Mouse (Mus musculus) intestine, embryonic 14.5 days (tissue): ENCODE results near the gene Kmt2e. TPM values are rescaled to one million over a fixed set of nuclear protein-coding genes. Genes with fewer than 3 reads are reported as not detected.

Experiments
- ATAC-seq: fragments of 200-750 bp; cut with Nextera tagmentation; replicated peaks from 2 replicates; pipeline ENCODE4 v1.8.0; 2017; ENCODE audit warnings: low read depth, moderate number of reproducible peaks, moderate TSS enrichment, moderate library complexity; ENCODE audit not compliant: low FRiP score, low TSS enrichment
- DNase-seq: peaks from one replicate; pipeline ENCODE4 v3.0.0-alpha.2; 2018; ENCODE audit warnings: low spot score
- H3K27ac ChIP-seq: fragments of 300-500 bp; sonication (generic); 2 replicates; pipeline ENCODE4 v1.5.1; 2014; ENCODE audit warnings: low read depth, mild to moderate bottlenecking, control low read depth
- H3K27me3 ChIP-seq: fragments of 300-500 bp; sonication (generic); replicated peaks from 2 replicates; pipeline ENCODE4 v1.6.1; 2014; ENCODE audit warnings: low read length, control low read depth; ENCODE audit not compliant: control insufficient read depth, insufficient read depth
- H3K36me3 ChIP-seq: fragments of 300-500 bp; sonication (generic); 2 replicates; pipeline ENCODE4 v1.6.1; 2014; ENCODE audit warnings: low read length, control low read depth; ENCODE audit not compliant: control insufficient read depth, insufficient read depth
- H3K4me1 ChIP-seq: fragments of 300-500 bp; sonication (generic); replicated peaks from 2 replicates; pipeline ENCODE4 v1.6.1; 2014; ENCODE audit warnings: low read length, control low read depth, mixed read lengths; ENCODE audit not compliant: control insufficient read depth, insufficient read depth
- H3K4me2 ChIP-seq: fragments of 300-500 bp; sonication (generic); 2 replicates; pipeline ENCODE4 v1.6.1; 2014; ENCODE audit warnings: low read length
- H3K4me3 ChIP-seq: fragments of 300-500 bp; sonication (generic); 2 replicates; pipeline ENCODE4 v1.5.1; 2014; ENCODE audit warnings: low read depth, low read length, control low read depth, mixed read lengths
- H3K9ac ChIP-seq: fragments of 300-500 bp; sonication (generic); 2 replicates; pipeline ENCODE4 v1.6.1; 2014; ENCODE audit warnings: mild to moderate bottlenecking, low read length
- H3K9me3 ChIP-seq: fragments of 300-500 bp; sonication (generic); 2 replicates; pipeline ENCODE4 v1.6.1; 2016; ENCODE audit warnings: low read length, control low read depth; ENCODE audit not compliant: control insufficient read depth
- WGBS: fragments of 180-500 bp; shearing (Covaris S2); extraction: QIAGEN DNeasy Blood & Tissue Kit; methylation state at CpG from one replicate; pipeline ENCODE4 v1.1.7; 2014; 5-methylcytosine and 5-hydroxymethylcytosine counted together
- polyA plus RNA-seq: library from polyadenylated mRNA; unstranded; fragments of >200 nt; fragmentation: Nextera tagmentation; extraction: Ambion mirVana; gene quantifications from 2 replicates; pipeline ENCODE4 v1.2.1, GENCODE M21; 2014

Kmt2e gene
- polyA plus RNA-seq, 1 experiment from 2014 or later, result 80.7 TPM

DNA sequence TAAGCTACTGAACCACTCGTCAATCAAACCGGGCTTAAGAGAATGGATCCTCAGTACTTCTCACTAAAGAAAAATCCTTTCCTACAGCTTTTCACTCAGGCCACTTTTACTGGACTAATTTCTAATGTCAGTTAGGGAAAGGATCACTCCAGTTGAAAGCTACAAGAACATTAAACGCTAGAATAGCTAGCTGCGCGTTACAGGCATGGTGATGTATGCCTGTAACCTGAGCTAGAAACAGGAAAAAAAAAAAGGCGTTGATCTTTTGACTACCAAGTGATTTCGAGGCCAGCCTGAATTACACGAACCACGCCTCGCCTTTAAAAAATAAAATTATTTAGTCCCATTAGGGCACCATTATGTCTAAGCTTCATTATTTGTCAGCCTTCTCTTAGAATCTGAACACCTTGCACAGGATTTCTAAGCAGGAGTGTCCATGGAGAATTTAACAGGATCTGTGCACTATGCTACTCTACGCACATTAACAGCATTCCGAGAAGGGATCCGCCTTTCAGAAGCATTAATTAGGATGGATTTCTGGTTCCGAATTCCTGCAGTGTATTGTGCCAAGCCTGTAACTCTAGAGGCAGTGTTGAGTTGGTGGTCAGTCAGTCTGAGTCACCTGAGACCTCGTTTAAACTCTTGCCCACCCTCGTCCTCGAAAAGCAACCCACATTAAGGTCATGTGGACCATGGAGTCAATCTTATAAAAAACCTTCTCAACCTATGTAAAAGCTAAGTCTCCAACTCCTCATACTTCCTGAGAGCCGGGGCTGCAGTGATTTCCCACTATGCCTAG, 15.2 kb upstream of the Kmt2e start:
- DNase-seq (peak; percentile 54), ATAC-seq (peak; percentile 14)
- peaks cover 46% of the 10 kb centered on the region for H3K4me1 ChIP-seq
- H3K9me3 ChIP-seq, result no peaks in the 10 kb centered on the region
- peak overlapping the region; percentile 88 for H3K27ac ChIP-seq
- H3K9ac ChIP-seq, result peak overlapping the region; percentile 45
- WGBS, result 3% methylated on average over 18 of the region's 18 CpGs
- peaks cover 27% of the 10 kb centered on the region for H3K36me3 ChIP-seq
- peak overlapping the region; percentile 45 for H3K4me3 ChIP-seq
- peak overlapping the region; percentile 73 for H3K4me2 ChIP-seq
- no peaks in the 10 kb centered on the region for H3K27me3 ChIP-seq

DNA sequence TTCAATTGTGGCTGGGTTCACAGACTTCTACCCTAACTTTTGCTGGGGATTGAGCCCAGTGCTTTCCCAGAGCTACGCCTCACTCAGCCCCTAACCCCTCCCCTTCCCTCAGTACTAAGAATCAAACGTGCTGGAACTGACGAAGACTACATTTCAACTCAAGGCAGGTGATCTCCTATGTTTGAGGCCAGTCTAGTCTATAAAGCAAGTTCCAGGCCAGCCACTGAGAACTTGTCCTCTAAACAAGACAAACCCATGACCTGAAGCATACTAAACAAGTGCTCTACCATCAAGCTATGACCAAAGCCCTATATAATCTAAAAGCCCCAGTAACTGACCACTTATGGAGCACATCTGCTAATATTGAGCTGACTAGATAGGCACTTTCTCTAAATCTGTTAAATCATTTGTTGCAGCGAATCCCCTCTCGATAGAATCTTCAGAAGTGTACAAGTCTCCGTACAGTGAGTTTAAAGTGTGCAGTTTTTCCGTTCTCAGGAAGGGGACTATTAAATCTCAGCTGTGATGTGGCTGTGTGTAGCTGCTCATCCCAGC, 14.5 kb upstream of the Kmt2e start:
- Histone ChIP-seq H3K4me2 (peak overlapping the region; percentile 73), H3K27me3 (no peaks in the 10 kb centered on the region), H3K4me3 (no peak overlapping the region), H3K9ac (0 out of 2 replicates have a peak overlapping the region, but pooled peaks have one; percentile 7), H3K4me1 (peaks cover 39% of the 10 kb centered on the region), H3K9me3 (no peaks in the 10 kb centered on the region), H3K27ac (0 out of 2 replicates have a peak overlapping the region, but pooled peaks have one; percentile 88), H3K36me3 (peaks cover 34% of the 10 kb centered on the region)
- ATAC-seq, result 0 out of 2 replicates have a peak, but pooled peaks have one; percentile 1
- DNase-seq, result no peak
- 36% methylated on average over 7 of the region's 7 CpGs for WGBS

DNA sequence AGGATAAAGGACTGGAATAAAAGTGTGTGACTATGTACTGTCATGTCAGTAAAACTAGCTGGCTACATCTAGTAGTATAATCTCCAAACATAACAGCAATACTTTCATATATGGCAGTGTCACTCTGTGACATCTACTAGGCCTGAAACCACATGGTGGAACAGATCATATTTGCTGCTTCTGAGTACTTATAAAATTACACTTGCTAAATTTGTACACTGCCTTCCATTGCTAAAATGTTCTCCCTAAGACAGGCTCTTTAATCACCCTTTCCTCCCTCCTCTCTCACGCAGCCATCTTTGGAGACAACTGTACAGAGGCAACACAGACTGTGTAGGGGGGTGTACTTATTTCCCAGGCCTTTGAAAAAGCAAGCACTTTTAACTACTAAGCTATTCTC, 13.8 kb upstream of the Kmt2e start:
- 39% methylated on average over 1 of the region's 1 CpGs for WGBS
- Histone ChIP-seq H3K4me1 (peaks cover 34% of the 10 kb centered on the region), H3K4me3 (no peak overlapping the region), H3K9ac (no peak overlapping the region), H3K27ac (0 out of 2 replicates have a peak overlapping the region, but pooled peaks have one; percentile 88), H3K9me3 (no peaks in the 10 kb centered on the region), H3K4me2 (no peak overlapping the region), H3K27me3 (no peaks in the 10 kb centered on the region), H3K36me3 (peaks cover 37% of the 10 kb centered on the region)
- DNase-seq (peak; percentile 36), ATAC-seq (no peak)

DNA sequence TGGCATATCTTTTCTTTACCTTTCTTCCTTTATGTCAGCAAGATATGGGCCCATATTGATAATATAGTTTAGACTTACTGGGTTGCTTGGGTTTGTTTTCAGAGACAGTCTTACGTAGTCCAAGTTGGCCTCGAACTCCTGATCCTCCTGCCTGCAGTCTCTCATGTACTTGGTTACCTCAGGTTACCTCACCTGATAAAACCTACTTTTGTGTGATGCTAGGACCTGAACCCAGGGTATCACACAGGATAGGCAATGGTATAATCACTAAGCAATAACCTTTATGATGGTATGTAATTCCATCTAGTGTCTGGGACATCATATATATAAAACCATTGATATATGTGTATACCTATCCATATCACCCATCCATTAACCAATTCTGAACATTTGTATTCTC, 12.8 kb upstream of the Kmt2e start:
- Histone ChIP-seq H3K4me3 (no peak overlapping the region), H3K27ac (no peak overlapping the region), H3K4me2 (no peak overlapping the region), H3K36me3 (peaks cover 47% of the 10 kb centered on the region), H3K9me3 (no peaks in the 10 kb centered on the region), H3K27me3 (no peaks in the 10 kb centered on the region), H3K9ac (no peak overlapping the region), H3K4me1 (peaks cover 29% of the 10 kb centered on the region)
- ATAC-seq, result no peak
- 95% methylated on average over 2 of the region's 2 CpGs for WGBS
- DNase-seq, result peak; percentile 23

DNA sequence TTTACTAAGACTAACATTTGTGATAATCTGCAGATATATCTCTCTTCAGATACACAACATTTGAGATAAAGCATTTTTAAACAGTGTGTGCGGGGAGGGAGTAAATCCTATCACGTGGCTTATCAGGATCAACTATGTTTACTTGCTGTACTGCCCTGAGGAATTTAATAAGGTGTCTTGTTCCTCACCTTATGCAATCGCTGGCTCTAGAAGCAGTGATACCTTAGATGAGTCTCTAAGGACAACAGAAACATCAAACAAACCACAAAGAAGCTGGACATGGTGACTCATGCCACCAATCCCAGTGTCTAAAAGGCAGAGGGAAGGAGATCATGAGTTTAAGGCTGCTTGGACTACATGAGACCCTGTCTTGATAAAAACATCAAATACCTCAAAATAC, 11.2 kb upstream of the Kmt2e start:
- Histone ChIP-seq H3K4me1 (peaks cover 23% of the 10 kb centered on the region), H3K9me3 (no peaks in the 10 kb centered on the region), H3K36me3 (peaks cover 52% of the 10 kb centered on the region), H3K27ac (no peak overlapping the region), H3K27me3 (no peaks in the 10 kb centered on the region), H3K9ac (no peak overlapping the region), H3K4me2 (no peak overlapping the region), H3K4me3 (no peak overlapping the region)
- no peak for ATAC-seq
- no peak for DNase-seq
- WGBS, result 51% methylated on average over 3 of the region's 3 CpGs

DNA sequence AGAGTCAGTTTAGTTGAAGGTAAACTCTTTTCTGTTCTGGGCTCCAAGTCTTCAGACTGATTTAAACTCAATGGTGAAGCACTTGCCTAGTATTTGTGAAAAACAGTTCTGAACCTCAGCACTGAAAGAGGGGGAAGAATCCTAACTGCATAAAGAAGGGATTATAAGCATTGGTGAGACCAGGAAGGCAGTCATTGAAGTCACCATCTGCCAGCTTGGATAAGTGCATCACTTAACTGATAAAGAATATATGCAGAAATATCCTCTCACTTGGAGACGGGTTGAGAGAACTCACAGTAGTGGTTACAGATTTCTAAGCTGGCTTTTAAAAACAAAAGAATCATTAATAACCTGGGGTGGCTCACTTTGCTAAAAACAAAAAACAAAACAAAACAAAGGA, 6.7 kb upstream of the Kmt2e start:
- H3K9me3 ChIP-seq, result no peaks in the 10 kb centered on the region
- peaks cover 29% of the 10 kb centered on the region for H3K4me1 ChIP-seq
- H3K27ac ChIP-seq, result no peak overlapping the region
- H3K4me3 ChIP-seq, result no peak overlapping the region
- 70% methylated on average over 1 of the region's 1 CpGs for WGBS
- no peak for ATAC-seq
- H3K27me3 ChIP-seq, result no peaks in the 10 kb centered on the region
- DNase-seq, result no peak
- H3K36me3 ChIP-seq, result peaks cover 46% of the 10 kb centered on the region
- H3K9ac ChIP-seq, result no peak overlapping the region
- H3K4me2 ChIP-seq, result no peak overlapping the region

DNA sequence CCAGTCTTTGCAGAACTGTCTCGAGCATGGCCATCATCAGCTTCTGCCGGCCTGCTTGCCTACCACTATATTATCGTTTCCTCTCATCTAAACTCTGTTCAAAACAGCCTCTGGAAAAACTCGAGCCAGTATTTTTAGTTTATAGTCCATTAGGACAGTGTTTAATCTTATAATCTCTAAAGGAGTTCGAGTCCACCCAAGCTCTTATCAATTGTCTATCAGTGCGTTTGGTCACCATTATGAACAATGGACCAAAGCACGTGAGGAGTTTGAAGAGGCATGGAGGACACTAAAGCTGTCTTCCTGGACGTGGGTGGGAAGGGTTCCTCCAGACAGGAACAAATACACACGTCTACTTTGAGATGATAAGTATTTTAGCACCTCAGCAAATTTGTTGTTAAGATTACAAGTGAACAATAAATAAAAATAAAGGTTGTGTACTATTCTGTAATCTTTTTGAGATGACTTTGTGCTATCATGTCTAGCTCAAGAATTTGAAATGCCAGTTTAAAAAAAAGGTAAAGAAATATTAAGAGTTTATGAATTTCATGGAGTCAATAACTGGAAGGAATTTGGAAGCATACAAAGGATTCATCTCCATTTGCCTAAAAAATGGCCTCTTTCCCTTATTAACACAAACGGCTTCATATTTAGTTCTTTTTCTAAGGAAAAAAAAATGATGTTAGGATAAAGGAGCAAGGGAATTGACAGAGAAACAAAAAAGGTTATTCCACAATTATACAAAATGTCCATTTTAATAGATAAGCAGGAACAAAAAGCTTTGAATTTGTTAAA, 3.0 kb upstream of the Kmt2e start:
- no peaks in the 10 kb centered on the region for H3K27me3 ChIP-seq
- no peaks in the 10 kb centered on the region for H3K9me3 ChIP-seq
- H3K27ac ChIP-seq, result no peak overlapping the region
- WGBS, result 13% methylated on average over 10 of the region's 10 CpGs
- peak overlapping the region; percentile 84 for H3K4me3 ChIP-seq
- DNase-seq, result peak; percentile 58
- H3K36me3 ChIP-seq, result peaks cover 14% of the 10 kb centered on the region; the same call in 1 of the 2 replicates
- H3K4me1 ChIP-seq, result peaks cover 26% of the 10 kb centered on the region
- ATAC-seq, result no peak
- H3K4me2 ChIP-seq, result peak overlapping the region; percentile 94
- peak overlapping the region; percentile 100 for H3K9ac ChIP-seq

DNA sequence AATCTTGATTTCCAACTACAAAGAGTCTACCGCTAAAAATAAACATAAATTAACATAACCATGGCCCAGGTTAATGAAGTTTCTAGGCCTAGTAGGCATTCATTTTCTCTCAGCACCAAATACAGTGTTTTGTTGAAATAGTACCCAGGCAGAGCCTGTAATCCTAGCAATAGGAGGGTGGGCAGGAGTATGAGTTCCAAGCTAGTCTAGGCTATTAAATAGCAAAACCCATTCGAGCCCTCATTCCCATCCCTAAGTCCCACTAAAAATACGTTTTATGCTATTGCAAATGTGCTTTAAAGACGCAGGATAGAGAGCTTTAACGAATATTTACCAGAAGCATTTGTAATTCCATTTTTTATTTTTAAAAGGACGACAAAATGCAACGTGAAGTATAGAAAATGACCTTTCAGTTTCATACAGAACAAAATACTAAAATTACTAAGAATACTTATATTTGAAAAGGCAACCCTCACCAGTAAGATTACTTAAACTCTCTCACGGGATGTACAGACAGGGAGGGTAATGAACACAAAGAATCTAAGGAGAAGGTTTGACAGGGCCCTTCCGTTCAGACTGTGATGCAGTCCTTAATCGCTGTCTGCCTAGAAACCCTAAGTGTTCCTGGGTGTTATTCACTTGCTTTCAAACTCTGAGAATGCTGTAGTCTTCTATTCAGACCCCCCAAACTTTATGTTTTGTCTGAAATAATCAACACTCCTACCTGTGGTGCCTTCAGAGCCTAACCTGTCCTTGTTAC, 2.1 kb upstream of the Kmt2e start:
- Histone ChIP-seq H3K9me3 (no peaks in the 10 kb centered on the region), H3K4me1 (peaks cover 26% of the 10 kb centered on the region), H3K9ac (peak overlapping the region; percentile 100), H3K36me3 (0 out of 2 replicates have a peak, but pooled peaks cover 6% of the 10 kb centered on the region), H3K27me3 (no peaks in the 10 kb centered on the region), H3K4me2 (peak overlapping the region; percentile 94), H3K4me3 (peak overlapping the region; percentile 84), H3K27ac (peak overlapping the region; percentile 100)
- peak; percentile 48 for DNase-seq
- 3% methylated on average over 10 of the region's 10 CpGs for WGBS
- ATAC-seq, result no peak
